Mouse (Mus musculus): ENCODE results near the gene Klhl40. TPM values are rescaled to one million over a fixed set of nuclear protein-coding genes. Genes with fewer than 3 reads are reported as not detected.

The Klhl40 gene
- polyA plus RNA-seq, 1 experiment from 2014 or later: 1.9 TPM

GRCm38 (mm10) chr9:121819073-121819770, 41.8 kb downstream of the Klhl40 start:
- H3K27ac ChIP-seq (ENCODE audit: low read depth, low read length): peak overlapping the region; percentile 57; the same call in 1 of the 2 replicates
- WGBS: 73% methylated on average over 9 of the region's 9 CpGs

DNA sequence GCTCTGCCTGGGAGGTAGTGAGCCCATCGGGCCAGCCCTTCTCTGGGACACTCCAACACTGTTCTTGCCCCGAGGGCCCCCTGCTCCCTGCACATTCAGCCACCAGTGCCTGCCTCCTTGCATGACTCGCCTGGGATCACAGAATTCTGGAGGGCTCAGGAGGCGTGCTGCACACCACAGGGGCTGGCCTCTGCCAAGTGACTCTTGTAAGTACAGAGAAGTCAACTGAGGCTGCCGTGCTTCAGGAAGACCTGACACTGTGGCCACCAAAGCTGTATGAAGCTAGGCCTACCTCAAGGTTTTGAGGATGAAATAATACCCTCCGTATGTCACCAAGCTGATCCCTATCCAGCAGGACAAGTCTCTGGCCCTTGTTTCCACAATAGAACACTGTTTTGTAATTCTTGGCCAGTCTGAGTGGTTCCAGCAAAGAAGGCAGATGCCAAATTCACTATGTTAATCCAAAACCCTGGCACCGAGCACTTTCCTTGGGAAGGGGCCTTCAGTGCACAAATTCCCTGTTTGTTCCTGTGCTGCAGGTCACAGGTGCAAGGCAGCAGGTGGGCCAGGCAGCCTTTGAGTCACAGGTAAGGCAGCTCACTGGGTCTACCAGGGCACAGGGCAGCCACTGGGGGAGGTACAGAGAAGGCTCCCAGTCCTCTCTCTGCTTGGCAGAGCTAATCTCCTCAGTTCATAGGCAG, 42.5 kb downstream of the Klhl40 start:
- Histone ChIP-seq H3K4me1 (ENCODE audit: control insufficient read depth, insufficient read depth, low read depth, low read length) (peaks cover 11% of the 10 kb centered on the region), H3K4me2 (ENCODE audit: low read length) (no peak overlapping the region), H3K27ac (ENCODE audit: low read depth, low read length) (peak overlapping the region; percentile 57; the same call in 1 of the 2 replicates)

More at GRCm38 (mm10) chr9:121819073-121819770, 41.8 kb downstream of the Klhl40 start:
- no peaks in the 10 kb centered on the region for H3K27me3 ChIP-seq (replicated peaks; ENCODE audit: control insufficient read depth, insufficient read depth, low read length)
- no peaks in the 10 kb centered on the region for H3K9me3 ChIP-seq (ENCODE audit: control insufficient read depth, low read length)
- no peaks in the 10 kb centered on the region for H3K36me3 ChIP-seq (ENCODE audit: control insufficient read depth, insufficient read depth, low read length)
- H3K4me1 ChIP-seq (ENCODE audit: control insufficient read depth, insufficient read depth, low read depth, low read length): peaks cover 11% of the 10 kb centered on the region
- ATAC-seq: no peak
- no peak overlapping the region for H3K4me3 ChIP-seq (ENCODE audit: low read length)
- no peak overlapping the region for H3K4me2 ChIP-seq (ENCODE audit: low read length)
- H3K9ac ChIP-seq (ENCODE audit: low read depth, low read length): no peak overlapping the region

DNA sequence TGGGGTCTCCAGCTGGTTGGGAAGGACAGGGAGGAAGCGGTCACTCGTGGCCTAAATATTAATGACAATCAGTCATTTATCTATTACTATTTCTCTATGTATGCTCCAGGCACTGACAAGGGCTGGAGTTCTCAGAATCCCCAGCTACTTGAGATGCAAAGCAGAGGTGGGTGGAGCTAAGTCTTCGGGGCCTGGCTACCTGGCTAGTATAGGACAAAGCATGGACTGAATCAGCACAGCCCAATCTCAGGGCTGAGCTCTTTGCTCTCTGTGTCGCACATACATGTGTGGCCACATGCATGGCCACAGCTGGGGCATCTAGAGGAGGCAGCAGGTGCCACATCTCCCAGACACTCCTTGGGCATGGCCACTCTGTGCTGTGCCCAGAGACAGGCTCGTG, 43.4 kb downstream of the Klhl40 start:
- Histone ChIP-seq H3K9me3 (ENCODE audit: control insufficient read depth, low read length) (no peaks in the 10 kb centered on the region), H3K9ac (ENCODE audit: low read depth, low read length) (no peak overlapping the region), H3K27me3 (replicated peaks; ENCODE audit: control insufficient read depth, insufficient read depth, low read length) (no peaks in the 10 kb centered on the region), H3K27ac (ENCODE audit: low read depth, low read length) (no peak overlapping the region), H3K4me2 (ENCODE audit: low read length) (no peak overlapping the region), H3K4me1 (ENCODE audit: control insufficient read depth, insufficient read depth, low read depth, low read length) (peaks cover 11% of the 10 kb centered on the region), H3K36me3 (ENCODE audit: control insufficient read depth, insufficient read depth, low read length) (no peaks in the 10 kb centered on the region), H3K4me3 (ENCODE audit: low read length) (no peak overlapping the region)
- ATAC-seq: no peak
- WGBS: 66% methylated on average over 5 of the region's 5 CpGs

More for the DNA sequence above, 42.5 kb downstream of the Klhl40 start:
- ATAC-seq: peak; percentile 25
- no peak overlapping the region for H3K9ac ChIP-seq (ENCODE audit: low read depth, low read length)
- no peak overlapping the region for H3K4me3 ChIP-seq (ENCODE audit: low read length)
- no peaks in the 10 kb centered on the region for H3K36me3 ChIP-seq (ENCODE audit: control insufficient read depth, insufficient read depth, low read length)
- no peaks in the 10 kb centered on the region for H3K9me3 ChIP-seq (ENCODE audit: control insufficient read depth, low read length)
- 44% methylated on average over 7 of the region's 7 CpGs for WGBS
- no peaks in the 10 kb centered on the region for H3K27me3 ChIP-seq (replicated peaks; ENCODE audit: control insufficient read depth, insufficient read depth, low read length)

DNA sequence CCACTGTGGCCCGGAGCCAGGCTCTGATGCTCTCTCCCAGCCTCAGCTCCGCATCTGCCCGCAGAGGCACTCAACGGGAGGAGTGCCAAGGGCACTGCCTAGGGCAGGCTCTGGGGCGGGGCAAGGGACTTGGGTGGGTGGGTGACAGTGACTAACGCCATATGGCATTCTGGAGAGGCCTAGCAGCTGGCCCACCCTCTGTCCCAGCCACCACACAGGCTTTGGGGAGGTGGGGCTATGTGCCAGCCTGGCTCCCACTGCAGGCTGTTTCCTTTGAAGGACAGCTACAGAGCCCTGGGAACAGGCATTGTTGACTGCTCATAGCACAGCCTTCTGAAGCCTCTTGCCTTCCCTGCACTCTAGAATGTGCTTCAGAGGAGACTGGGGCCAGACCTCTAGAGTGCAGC, 45.2 kb downstream of the Klhl40 start:
- Histone ChIP-seq H3K9me3 (ENCODE audit: control insufficient read depth, low read length) (no peaks in the 10 kb centered on the region), H3K27ac (ENCODE audit: low read depth, low read length) (peak overlapping the region; percentile 73), H3K9ac (ENCODE audit: low read depth, low read length) (0 out of 2 replicates have a peak overlapping the region, but pooled peaks have one; percentile 4), H3K4me2 (ENCODE audit: low read length) (no peak overlapping the region), H3K4me1 (ENCODE audit: control insufficient read depth, insufficient read depth, low read depth, low read length) (peaks cover 11% of the 10 kb centered on the region), H3K27me3 (replicated peaks; ENCODE audit: control insufficient read depth, insufficient read depth, low read length) (no peaks in the 10 kb centered on the region), H3K4me3 (ENCODE audit: low read length) (no peak overlapping the region), H3K36me3 (ENCODE audit: control insufficient read depth, insufficient read depth, low read length) (no peaks in the 10 kb centered on the region)
- 18% methylated on average over 5 of the region's 6 CpGs for WGBS
- ATAC-seq: peak; percentile 84

DNA sequence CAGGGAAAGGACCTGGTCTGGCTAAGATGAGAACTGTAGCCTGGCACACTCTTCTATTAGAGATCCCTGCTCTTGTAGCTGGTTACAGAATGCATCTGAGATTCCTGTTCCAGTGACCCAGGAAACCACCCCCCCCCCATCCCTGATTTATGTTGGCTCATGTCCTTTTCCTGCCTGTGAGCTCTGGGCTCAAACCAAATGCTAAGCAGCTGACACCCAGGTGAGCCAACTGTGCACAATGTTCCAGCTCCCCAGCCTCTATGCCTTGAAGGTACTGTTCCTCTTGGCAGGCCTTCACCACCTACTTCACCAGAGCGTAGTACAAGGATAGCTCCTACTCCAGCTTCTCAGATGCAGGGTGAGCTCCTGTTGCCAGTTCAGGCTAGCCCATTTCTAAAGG, 45.6 kb downstream of the Klhl40 start:
- H3K27me3 ChIP-seq (replicated peaks; ENCODE audit: control insufficient read depth, insufficient read depth, low read length): no peaks in the 10 kb centered on the region
- H3K4me2 ChIP-seq (ENCODE audit: low read length): no peak overlapping the region
- peak overlapping the region; percentile 73 for H3K27ac ChIP-seq (ENCODE audit: low read depth, low read length)
- WGBS: 69% methylated on average over 1 of the region's 1 CpGs
- H3K9me3 ChIP-seq (ENCODE audit: control insufficient read depth, low read length): no peaks in the 10 kb centered on the region
- H3K9ac ChIP-seq (ENCODE audit: low read depth, low read length): 0 out of 2 replicates have a peak overlapping the region, but pooled peaks have one; percentile 4
- ATAC-seq: peak; percentile 10; the same call in 1 of the 2 replicates
- H3K36me3 ChIP-seq (ENCODE audit: control insufficient read depth, insufficient read depth, low read length): no peaks in the 10 kb centered on the region
- H3K4me3 ChIP-seq (ENCODE audit: low read length): no peak overlapping the region
- peaks cover 11% of the 10 kb centered on the region for H3K4me1 ChIP-seq (ENCODE audit: control insufficient read depth, insufficient read depth, low read depth, low read length)

DNA sequence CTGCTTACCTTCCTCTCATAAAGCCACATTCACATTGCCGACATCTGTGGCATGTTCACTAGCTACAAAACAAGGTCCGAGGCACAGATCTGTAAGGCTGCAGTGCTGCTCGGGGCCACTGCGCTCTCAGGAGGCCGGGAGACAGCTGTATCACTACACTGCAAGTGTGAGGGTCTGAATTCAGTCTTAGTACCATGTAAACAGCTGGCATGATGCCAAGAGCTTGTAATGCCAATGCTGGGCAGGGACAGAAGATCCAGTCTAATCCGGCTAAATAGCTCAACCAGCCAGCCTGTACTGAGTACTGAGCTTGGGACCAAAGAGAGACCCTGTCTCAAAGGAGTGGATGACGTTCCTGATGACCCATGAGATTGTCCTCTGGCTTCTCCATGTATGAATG, 46.6 kb downstream of the Klhl40 start:
- H3K27ac ChIP-seq (ENCODE audit: low read depth, low read length): no peak overlapping the region
- H3K4me1 ChIP-seq (ENCODE audit: control insufficient read depth, insufficient read depth, low read depth, low read length): peaks cover 11% of the 10 kb centered on the region
- ATAC-seq: peak; percentile 48
- no peaks in the 10 kb centered on the region for H3K36me3 ChIP-seq (ENCODE audit: control insufficient read depth, insufficient read depth, low read length)
- no peak overlapping the region for H3K4me3 ChIP-seq (ENCODE audit: low read length)
- no peak overlapping the region for H3K4me2 ChIP-seq (ENCODE audit: low read length)
- H3K9me3 ChIP-seq (ENCODE audit: control insufficient read depth, low read length): no peaks in the 10 kb centered on the region
- H3K27me3 ChIP-seq (replicated peaks; ENCODE audit: control insufficient read depth, insufficient read depth, low read length): no peaks in the 10 kb centered on the region
- 60% methylated on average over 7 of the region's 7 CpGs for WGBS
- no peak overlapping the region for H3K9ac ChIP-seq (ENCODE audit: low read depth, low read length)

- H3K36me3 ChIP-seq (ENCODE audit: control insufficient read depth, insufficient read depth, low read length): no peaks in the 10 kb centered on the region
- peaks cover 11% of the 10 kb centered on the region for H3K4me1 ChIP-seq (ENCODE audit: control insufficient read depth, insufficient read depth, low read depth, low read length)
- no peak overlapping the region for H3K4me2 ChIP-seq (ENCODE audit: low read length)
- H3K27ac ChIP-seq (ENCODE audit: low read depth, low read length): no peak overlapping the region
- H3K4me3 ChIP-seq (ENCODE audit: low read length): no peak overlapping the region
- ATAC-seq: no peak
- H3K9me3 ChIP-seq (ENCODE audit: control insufficient read depth, low read length): no peaks in the 10 kb centered on the region
- 88% methylated on average over 3 of the region's 3 CpGs for WGBS
- H3K27me3 ChIP-seq (replicated peaks; ENCODE audit: control insufficient read depth, insufficient read depth, low read length): no peaks in the 10 kb centered on the region
- no peak overlapping the region for H3K9ac ChIP-seq (ENCODE audit: low read depth, low read length)
Observed at GRCm38 (mm10) chr9:121826356-121826755, 48.9 kb downstream of the Klhl40 start.

- no peak for ATAC-seq
- no peak overlapping the region for H3K9ac ChIP-seq (ENCODE audit: low read depth, low read length)
- no peaks in the 10 kb centered on the region for H3K9me3 ChIP-seq (ENCODE audit: control insufficient read depth, low read length)
- H3K4me1 ChIP-seq (ENCODE audit: control insufficient read depth, insufficient read depth, low read depth, low read length): no peaks in the 10 kb centered on the region
- H3K36me3 ChIP-seq (ENCODE audit: control insufficient read depth, insufficient read depth, low read length): no peaks in the 10 kb centered on the region
- no peaks in the 10 kb centered on the region for H3K27me3 ChIP-seq (replicated peaks; ENCODE audit: control insufficient read depth, insufficient read depth, low read length)
- no peak overlapping the region for H3K4me3 ChIP-seq (ENCODE audit: low read length)
- H3K27ac ChIP-seq (ENCODE audit: low read depth, low read length): no peak overlapping the region
- no peak overlapping the region for H3K4me2 ChIP-seq (ENCODE audit: low read length)
- WGBS: 80% methylated on average over 6 of the region's 6 CpGs
Observed at GRCm38 (mm10) chr9:121828314-121828713, 50.9 kb downstream of the Klhl40 start.

DNA sequence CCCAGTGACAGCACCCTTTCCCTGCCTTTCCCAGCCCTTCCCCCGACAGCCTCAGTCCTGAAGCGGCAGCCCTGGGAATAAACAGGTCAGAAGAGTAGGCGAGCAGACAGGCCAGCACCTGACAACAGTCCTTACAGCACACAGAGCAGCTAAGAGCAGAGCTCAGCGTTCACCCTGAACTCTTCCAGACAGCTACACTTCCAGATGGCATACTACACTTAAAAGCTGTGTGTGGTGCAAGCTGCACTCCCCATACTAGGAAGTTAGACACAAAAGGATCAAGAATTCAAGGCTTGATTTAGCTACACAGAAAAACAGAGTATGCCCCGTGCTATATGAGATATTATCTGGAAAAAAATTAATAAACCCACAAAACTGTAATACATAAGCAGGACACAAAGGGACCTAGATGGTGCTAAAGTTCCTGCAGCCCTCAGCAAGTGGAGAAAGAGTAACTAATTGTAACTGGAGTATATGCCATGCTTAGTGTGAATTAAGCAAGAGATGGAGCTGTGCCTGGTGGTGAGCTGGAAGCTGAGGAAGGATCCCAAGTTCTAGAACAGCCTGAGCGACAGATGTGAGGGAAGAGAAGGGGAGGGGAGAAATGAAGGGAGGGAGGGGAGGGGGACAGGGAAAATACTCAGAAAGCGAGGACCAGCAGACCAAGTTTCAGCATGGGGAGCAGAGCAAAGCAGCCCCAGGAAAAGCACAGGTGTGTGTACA, 52.0 kb downstream of the Klhl40 start:
- Histone ChIP-seq H3K4me3 (ENCODE audit: low read length) (no peak overlapping the region), H3K4me1 (ENCODE audit: control insufficient read depth, insufficient read depth, low read depth, low read length) (no peaks in the 10 kb centered on the region), H3K4me2 (ENCODE audit: low read length) (no peak overlapping the region), H3K9ac (ENCODE audit: low read depth, low read length) (no peak overlapping the region), H3K27me3 (replicated peaks; ENCODE audit: control insufficient read depth, insufficient read depth, low read length) (no peaks in the 10 kb centered on the region), H3K36me3 (ENCODE audit: control insufficient read depth, insufficient read depth, low read length) (no peaks in the 10 kb centered on the region), H3K27ac (ENCODE audit: low read depth, low read length) (no peak overlapping the region), H3K9me3 (ENCODE audit: control insufficient read depth, low read length) (no peaks in the 10 kb centered on the region)
- 72% methylated on average over 7 of the region's 7 CpGs for WGBS
- ATAC-seq: no peak
